Mouse (Mus musculus) cerebellum, adult 2 months (tissue): Measurements from ENCODE around the gene Tbc1d22a. TPM values are rescaled to one million over a fixed set of nuclear protein-coding genes. Genes with fewer than 3 reads are reported as not detected.

Experiments used
- DNase-seq, 2 experiments: peaks; one replicate each; pipeline ENCODE4 v3.0.0; 2021
- H3K27ac ChIP-seq: fragments of 200-500 bp; 2 replicates; pipeline ENCODE4 v1.5.1; 2012; ENCODE audit warnings: low read length, control low read depth, inconsistent platforms; ENCODE audit not compliant: insufficient read depth
- H3K27me3 ChIP-seq: fragments of 200-500 bp; 2 replicates; pipeline ENCODE4 v1.6.1; 2012; ENCODE audit warnings: inconsistent platforms, mild to moderate bottlenecking, low read length, moderate library complexity; ENCODE audit not compliant: control insufficient read depth, insufficient read depth
- H3K4me1 ChIP-seq: fragments of 200-500 bp; 2 replicates; pipeline ENCODE4 v1.6.1; 2011; ENCODE audit warnings: low read length; ENCODE audit not compliant: control insufficient read depth, insufficient read depth
- H3K4me3 ChIP-seq: fragments of 200-500 bp; replicated peaks from 2 replicates; pipeline ENCODE3; 2011; ENCODE audit warnings: mild to moderate bottlenecking, low read depth, low read length, control low read depth; ENCODE audit not compliant: insufficient read depth
- CTCF ChIP-seq: fragments of 200-500 bp; IDR thresholded peaks from 2 replicates; pipeline ENCODE4 v1.5.1; 2011; ENCODE audit warnings: low read depth, mild to moderate bottlenecking, control low read depth, low read length, moderate library complexity, borderline replicate concordance; ENCODE audit not compliant: insufficient read depth
- POLR2A ChIP-seq: fragments of 200-500 bp; IDR thresholded peaks from 2 replicates; pipeline ENCODE4 v1.6.1; 2011; ENCODE audit warnings: low read length, control low read depth, borderline replicate concordance; ENCODE audit not compliant: insufficient read depth
- WGBS: fragments of 180-500 bp; shearing (Covaris S2); methylation state at CpG from one replicate; pipeline ENCODE4 v1.1.7; 2018; 5-methylcytosine and 5-hydroxymethylcytosine counted together
- polyA plus RNA-seq: library from polyadenylated mRNA; depleted of rRNA; stranded (reverse); fragments of >200 nt; gene quantifications from 2 replicates; pipeline ENCODE4 v1.2.3, GENCODE M21; 2012

The Tbc1d22a gene
- polyA plus RNA-seq, 1 experiment = 23.3 TPM

DNA sequence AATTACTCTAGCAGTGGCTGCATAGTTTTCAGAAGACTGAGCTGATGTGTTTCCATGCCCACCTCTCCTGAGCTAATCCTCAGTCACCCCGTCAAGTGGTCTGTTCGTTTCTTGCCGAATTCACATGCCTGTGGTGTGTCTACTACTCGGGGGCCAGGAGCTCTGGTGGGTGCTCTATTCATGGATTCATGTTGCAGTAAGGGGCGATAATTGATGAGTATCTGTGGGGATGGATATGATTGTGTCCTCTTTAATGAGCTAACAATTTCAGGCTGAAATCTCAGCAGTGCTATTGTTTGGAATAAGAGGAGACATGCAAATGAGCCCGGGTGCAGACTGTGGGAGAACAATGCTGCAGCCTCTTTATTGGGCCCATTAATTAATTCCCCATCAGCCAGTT lies 201.7 kb downstream of the Tbc1d22a start:
- TF ChIP-seq POLR2A (no peak), CTCF (no peak)
- no peak overlapping the region for H3K27ac ChIP-seq
- H3K4me3 ChIP-seq = no peak overlapping the region
- no peak for DNase-seq
- 84% methylated on average over 6 of the region's 6 CpGs for WGBS
- no peaks in the 10 kb centered on the region for H3K27me3 ChIP-seq
- peaks cover 13% of the 10 kb centered on the region for H3K4me1 ChIP-seq

DNA sequence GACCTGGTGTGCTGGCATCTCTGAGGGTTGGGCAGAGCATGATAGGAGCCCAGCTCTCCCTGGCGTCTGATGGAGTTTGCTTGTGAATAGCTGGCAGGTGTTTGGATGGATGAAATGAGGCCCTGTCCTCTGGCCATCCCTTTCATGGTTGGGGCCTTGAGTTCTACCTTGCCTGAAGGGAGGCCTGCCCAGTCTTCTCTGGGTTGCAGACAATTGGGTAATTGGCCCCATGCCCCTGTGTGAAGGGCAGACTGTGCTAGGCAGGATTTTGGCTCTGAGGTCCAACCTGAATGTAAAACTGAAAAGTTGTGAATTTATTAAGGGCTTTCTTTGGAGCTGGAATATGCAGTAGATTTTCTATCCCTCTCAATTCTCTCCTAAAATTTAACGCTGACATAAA lies 204.2 kb downstream of the Tbc1d22a start:
- H3K27me3 ChIP-seq = no peaks in the 10 kb centered on the region
- no peak overlapping the region for H3K4me3 ChIP-seq
- H3K27ac ChIP-seq = no peak overlapping the region
- WGBS = 54% methylated on average over 2 of the region's 2 CpGs
- no peak for TF ChIP-seq CTCF
- no peak for TF ChIP-seq POLR2A
- DNase-seq = peak in 1 of 2 experiments; percentile 44
- peaks cover 13% of the 10 kb centered on the region for H3K4me1 ChIP-seq

DNA sequence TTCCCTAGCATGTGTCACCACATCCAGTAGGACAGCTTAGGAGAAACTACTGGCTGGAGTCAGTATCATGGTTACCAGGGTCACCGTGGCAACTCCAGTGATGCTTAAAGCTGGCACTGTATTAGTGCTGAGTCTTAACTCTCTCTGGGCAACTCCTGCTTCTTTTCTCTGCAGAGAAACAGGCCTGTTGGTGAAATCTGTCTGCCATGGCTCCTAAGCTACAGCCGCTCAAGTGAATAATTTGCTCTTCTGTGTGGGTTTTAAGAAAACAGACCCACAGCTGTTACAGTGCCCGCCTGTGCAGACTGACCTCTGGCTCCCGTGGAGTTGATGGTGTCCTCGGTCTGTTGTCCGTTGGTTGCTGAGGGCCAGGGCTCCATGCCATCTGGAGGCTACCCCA lies 205.4 kb downstream of the Tbc1d22a start:
- TF ChIP-seq POLR2A (no peak), CTCF (no peak)
- DNase-seq = peak in 1 of 2 experiments; percentile 41
- no peaks in the 10 kb centered on the region for H3K27me3 ChIP-seq
- no peak overlapping the region for H3K27ac ChIP-seq
- WGBS = 43% methylated on average over 6 of the region's 6 CpGs
- H3K4me3 ChIP-seq = no peak overlapping the region
- H3K4me1 ChIP-seq = peaks cover 13% of the 10 kb centered on the region

DNA sequence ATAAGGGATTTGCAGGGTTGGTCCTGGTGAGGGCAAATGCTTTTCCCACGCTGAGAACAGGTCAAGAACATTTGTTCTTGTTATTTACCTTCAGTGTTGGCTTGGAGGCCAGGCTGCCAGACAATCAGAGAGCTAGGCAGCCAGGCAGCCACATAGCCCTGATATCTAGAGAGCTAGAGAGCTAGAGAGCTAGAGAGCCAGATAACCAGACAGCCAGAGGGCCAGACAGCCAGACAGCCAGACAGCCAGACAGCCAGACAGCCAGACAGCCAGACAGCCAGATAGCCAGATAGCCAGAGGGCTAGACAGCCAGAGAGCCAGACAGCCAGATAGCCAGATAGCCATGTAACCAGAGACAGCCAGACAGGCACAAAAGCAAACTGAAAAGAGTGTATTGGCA lies 208.6 kb downstream of the Tbc1d22a start:
- DNase-seq = no peak
- Histone ChIP-seq H3K27me3 (no peaks in the 10 kb centered on the region), H3K27ac (no peak overlapping the region), H3K4me1 (peaks cover 13% of the 10 kb centered on the region), H3K4me3 (no peak overlapping the region)
- 36% methylated on average over 1 of the region's 1 CpGs for WGBS
- TF ChIP-seq POLR2A = no peak
- no peak for TF ChIP-seq CTCF

DNA sequence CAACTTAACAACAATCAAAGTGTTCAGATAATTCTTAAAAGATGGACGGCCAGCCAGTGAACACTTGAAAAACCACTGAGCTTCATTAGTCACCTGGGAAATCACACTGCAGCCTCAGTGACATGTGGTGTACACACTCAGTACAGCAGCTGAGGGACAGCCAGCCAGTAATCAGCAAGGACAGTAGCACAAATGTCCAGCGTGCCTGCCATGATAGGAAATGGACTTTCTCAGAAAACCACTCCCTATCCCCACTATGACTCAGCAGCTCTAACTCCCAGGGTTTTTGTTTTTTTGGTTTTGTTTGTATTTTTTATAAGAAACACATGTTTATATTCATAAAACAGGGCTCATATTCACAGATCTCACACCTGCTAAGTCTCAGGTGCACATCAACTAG lies 209.6 kb downstream of the Tbc1d22a start:
- no peak for TF ChIP-seq POLR2A
- no peak for TF ChIP-seq CTCF
- Histone ChIP-seq H3K4me3 (no peak overlapping the region), H3K4me1 (peaks cover 10% of the 10 kb centered on the region), H3K27me3 (no peaks in the 10 kb centered on the region), H3K27ac (no peak overlapping the region)
- 82% methylated on average over 2 of the region's 2 CpGs for WGBS
- DNase-seq = no peak

DNA sequence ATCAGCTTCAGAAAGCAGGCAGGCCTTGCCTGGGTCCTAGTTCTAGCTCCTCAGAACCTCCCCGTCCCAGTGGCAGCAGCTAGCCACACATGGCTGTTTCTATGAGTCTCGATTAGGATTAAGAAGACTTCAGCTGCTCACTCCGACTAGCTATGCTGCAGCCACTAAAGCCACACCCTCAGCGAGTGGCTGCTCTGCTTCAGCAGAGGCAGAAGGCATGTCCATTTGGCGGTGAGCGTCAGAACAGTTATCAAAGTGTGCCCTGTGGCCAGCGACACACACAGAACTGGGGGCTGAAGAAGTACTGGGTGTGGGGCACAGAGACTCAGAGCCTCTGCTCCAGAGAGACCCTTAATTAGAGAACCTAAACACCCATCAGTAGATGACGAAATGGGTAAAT lies 210.7 kb downstream of the Tbc1d22a start:
- no peak overlapping the region for H3K27ac ChIP-seq
- no peak overlapping the region for H3K4me3 ChIP-seq
- H3K27me3 ChIP-seq = no peaks in the 10 kb centered on the region
- 77% methylated on average over 8 of the region's 8 CpGs for WGBS
- DNase-seq = no peak
- H3K4me1 ChIP-seq = peaks cover 5% of the 10 kb centered on the region; the same call in 1 of the 2 replicates
- TF ChIP-seq POLR2A (no peak), CTCF (no peak)

DNA sequence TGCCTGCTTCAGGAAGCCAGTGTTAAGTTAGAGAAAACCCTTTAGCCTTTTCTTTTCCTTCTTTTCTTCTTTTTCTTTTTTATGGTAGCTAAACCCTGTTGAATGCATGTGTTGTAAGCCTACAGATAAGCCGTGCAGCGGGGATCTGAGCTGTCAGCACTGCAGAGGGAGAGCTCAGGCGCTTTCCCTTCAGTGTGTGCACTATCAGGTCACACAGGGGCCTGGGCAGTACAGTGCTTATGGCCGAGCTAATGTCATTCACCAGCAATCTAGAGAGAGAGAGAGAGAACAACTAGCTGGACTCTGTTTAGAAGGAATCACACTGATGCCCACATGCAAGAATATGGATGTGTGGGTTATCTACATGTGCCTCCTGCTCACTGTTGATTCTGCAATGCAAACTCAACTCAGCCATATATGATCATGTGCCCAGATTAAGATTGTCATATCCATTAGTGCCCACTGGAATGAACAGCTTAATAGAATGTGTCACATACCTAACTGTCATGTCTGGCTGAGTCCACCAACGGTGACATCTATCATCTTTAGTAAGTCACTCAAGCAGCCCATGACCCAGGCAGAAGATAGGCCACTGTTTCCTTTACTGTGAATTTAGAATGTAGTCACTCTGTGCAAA lies 212.2 kb downstream of the Tbc1d22a start:
- WGBS = 91% methylated on average over 5 of the region's 5 CpGs
- DNase-seq = no peak
- no peak overlapping the region for H3K27ac ChIP-seq
- H3K4me3 ChIP-seq = no peak overlapping the region
- TF ChIP-seq POLR2A (no peak), CTCF (no peak)
- no peaks in the 10 kb centered on the region for H3K27me3 ChIP-seq
- H3K4me1 ChIP-seq = peaks cover 5% of the 10 kb centered on the region; the same call in 1 of the 2 replicates

DNA sequence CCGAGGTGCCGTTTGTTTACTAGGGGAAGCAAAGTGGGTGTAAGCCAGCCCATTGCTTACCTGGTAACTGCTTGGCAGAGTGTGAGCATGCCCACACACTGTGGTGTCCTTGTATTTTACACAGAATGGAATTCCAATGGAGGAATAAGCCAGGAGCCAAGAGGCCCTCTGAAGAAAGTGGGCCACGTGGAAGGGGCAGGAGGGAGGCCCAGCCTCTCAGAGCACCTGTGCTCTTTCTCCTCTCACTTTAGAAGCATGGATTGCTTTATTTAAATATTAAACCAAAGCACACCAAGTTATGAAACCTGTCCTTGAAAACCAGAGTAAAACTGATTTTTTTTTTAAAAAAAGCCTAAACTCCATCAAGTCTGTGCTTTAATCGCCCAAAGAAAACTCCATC lies 213.2 kb downstream of the Tbc1d22a start:
- DNase-seq = no peak
- TF ChIP-seq POLR2A (no peak), CTCF (no peak)
- Histone ChIP-seq H3K4me1 (peaks cover 5% of the 10 kb centered on the region; the same call in 1 of the 2 replicates), H3K27me3 (no peaks in the 10 kb centered on the region), H3K27ac (no peak overlapping the region), H3K4me3 (no peak overlapping the region)
- WGBS = 81% methylated on average over 4 of the region's 4 CpGs

DNA sequence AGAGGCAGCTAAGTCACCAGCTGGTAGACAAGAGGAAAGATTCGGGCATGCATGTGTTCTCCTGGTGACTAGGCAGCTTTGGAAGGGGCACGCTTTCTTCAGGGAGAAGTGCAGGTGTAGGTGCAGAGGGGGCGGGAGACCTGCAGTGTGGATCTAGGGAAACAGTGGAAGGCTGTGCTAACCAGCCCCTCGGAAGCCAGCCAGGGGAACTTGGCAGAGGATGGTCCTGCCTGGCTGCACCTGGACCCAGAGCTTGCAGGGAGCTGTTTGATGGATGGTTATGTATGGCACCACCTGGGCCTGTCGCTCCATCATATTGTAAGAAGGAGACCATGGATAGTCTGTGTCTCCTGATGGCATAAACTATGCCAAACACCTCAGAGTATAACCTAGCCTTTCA lies 214.2 kb downstream of the Tbc1d22a start:
- 59% methylated on average over 5 of the region's 5 CpGs for WGBS
- TF ChIP-seq POLR2A = no peak
- TF ChIP-seq CTCF = no peak
- H3K4me1 ChIP-seq = peaks cover 5% of the 10 kb centered on the region; the same call in 1 of the 2 replicates

More for the DNA sequence above, 214.2 kb downstream of the Tbc1d22a start:
- peak in 1 of 2 experiments; percentile 54 for DNase-seq
- no peaks in the 10 kb centered on the region for H3K27me3 ChIP-seq
- no peak overlapping the region for H3K27ac ChIP-seq
- H3K4me3 ChIP-seq = no peak overlapping the region
